Mouse (Mus musculus) heart, embryonic 15.5 days (tissue): Measurements from ENCODE around the gene Trib3. TPM values are rescaled to one million over a fixed set of nuclear protein-coding genes. Genes with fewer than 3 reads are reported as not detected.

Experiments used
- ATAC-seq: fragments of 200-750 bp; cut with Nextera tagmentation; replicated peaks from 2 replicates; pipeline ENCODE4 v1.8.0; 2017; ENCODE audit warnings: low read depth, moderate TSS enrichment; ENCODE audit not compliant: insufficient number of reproducible peaks, insufficient read depth, low FRiP score
- H3K27ac ChIP-seq: fragments of 300-500 bp; sonication (generic); 2 replicates; pipeline ENCODE4 v1.5.1; 2015; ENCODE audit warnings: mild to moderate bottlenecking, inconsistent platforms
- H3K27me3 ChIP-seq: fragments of 300-500 bp; sonication (generic); 2 replicates; pipeline ENCODE4 v1.6.1; 2015; ENCODE audit warnings: inconsistent platforms
- H3K36me3 ChIP-seq: fragments of 300-500 bp; sonication (generic); 2 replicates; pipeline ENCODE4 v1.6.1; 2015; ENCODE audit warnings: mild to moderate bottlenecking, inconsistent platforms
- H3K4me1 ChIP-seq: fragments of 300-500 bp; sonication (generic); replicated peaks from 2 replicates; pipeline ENCODE4 v1.6.1; 2015; ENCODE audit warnings: inconsistent platforms
- H3K4me2 ChIP-seq: fragments of 300-500 bp; sonication (generic); 2 replicates; pipeline ENCODE4 v1.6.1; 2015; ENCODE audit warnings: inconsistent platforms, mild to moderate bottlenecking, moderate library complexity
- H3K4me3 ChIP-seq: fragments of 300-500 bp; sonication (generic); 2 replicates; pipeline ENCODE4 v1.5.1; 2015; ENCODE audit warnings: mild to moderate bottlenecking, inconsistent platforms
- H3K9ac ChIP-seq: fragments of 300-500 bp; sonication (generic); 2 replicates; pipeline ENCODE4 v1.6.1; 2015; ENCODE audit warnings: mild to moderate bottlenecking, inconsistent platforms
- H3K9me3 ChIP-seq: fragments of 300-500 bp; sonication (generic); replicated peaks from 2 replicates; pipeline ENCODE4 v1.6.1; 2016; ENCODE audit warnings: inconsistent platforms
- WGBS: fragments of 180-500 bp; shearing (Covaris S2); methylation state at CpG from one replicate; pipeline ENCODE4 v1.1.7; 2015; ENCODE audit warnings: mixed read lengths; 5-methylcytosine and 5-hydroxymethylcytosine counted together
- polyA plus RNA-seq: library from polyadenylated mRNA; unstranded; fragments of >200 nt; fragmentation: Nextera tagmentation; extraction: Ambion mirVana; gene quantifications from 2 replicates; pipeline ENCODE4 v1.2.1, GENCODE M21; 2015

Gene Trib3
- polyA plus RNA-seq, 1 experiment from 2014 or later = 3.1 TPM

DNA sequence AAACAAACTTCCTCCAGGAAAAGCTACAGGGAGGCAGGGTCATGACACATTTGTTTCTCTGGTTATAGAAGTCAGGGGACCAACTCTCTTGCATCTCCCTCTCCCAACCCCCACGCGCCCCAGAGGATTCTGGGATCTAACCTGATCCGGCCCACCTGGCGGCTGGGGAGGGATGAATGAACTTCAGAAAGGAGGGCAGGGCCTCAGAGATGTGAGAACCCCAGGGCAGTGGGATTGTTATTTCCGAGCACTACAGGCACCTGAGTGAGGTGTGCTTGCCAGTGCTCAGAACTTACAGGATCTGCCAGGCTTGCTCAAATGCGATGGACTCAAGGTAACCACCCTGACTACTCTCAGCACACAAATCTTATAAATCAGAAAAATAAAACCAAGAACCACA is 1.6 kb upstream of the Trib3 start:
- ATAC-seq = no peak
- Histone ChIP-seq H3K4me2 (no peak overlapping the region), H3K36me3 (no peaks in the 10 kb centered on the region), H3K9ac (no peak overlapping the region), H3K27ac (no peak overlapping the region), H3K27me3 (no peaks in the 10 kb centered on the region), H3K9me3 (no peaks in the 10 kb centered on the region), H3K4me3 (no peak overlapping the region), H3K4me1 (peaks cover 24% of the 10 kb centered on the region)
- 70% methylated on average over 6 of the region's 6 CpGs for WGBS

DNA sequence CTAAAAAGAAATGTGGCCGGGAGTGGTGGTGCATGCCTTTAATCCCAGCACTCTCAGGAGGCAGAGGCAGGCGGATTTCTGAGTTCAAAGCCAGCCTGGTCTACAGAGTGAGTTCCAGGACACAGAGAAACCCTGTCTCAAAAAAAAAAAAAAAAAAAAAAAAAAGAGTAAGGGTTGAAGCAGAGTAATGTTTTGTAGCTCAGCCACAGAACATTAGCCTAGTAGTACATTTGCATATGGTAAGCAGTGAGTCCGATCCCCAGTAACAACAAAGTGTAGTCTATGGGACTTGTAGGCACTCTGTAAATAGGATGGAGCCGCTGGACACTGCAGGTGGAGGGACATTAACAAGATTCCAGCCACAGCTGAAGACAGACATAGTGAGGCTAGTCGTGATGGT is 1.1 kb upstream of the Trib3 start:
- Histone ChIP-seq H3K9ac (no peak overlapping the region), H3K27ac (no peak overlapping the region), H3K27me3 (no peaks in the 10 kb centered on the region), H3K36me3 (no peaks in the 10 kb centered on the region), H3K4me1 (peaks cover 21% of the 10 kb centered on the region), H3K4me3 (no peak overlapping the region), H3K4me2 (no peak overlapping the region), H3K9me3 (no peaks in the 10 kb centered on the region)
- WGBS = 66% methylated on average over 5 of the region's 5 CpGs
- ATAC-seq = no peak

DNA sequence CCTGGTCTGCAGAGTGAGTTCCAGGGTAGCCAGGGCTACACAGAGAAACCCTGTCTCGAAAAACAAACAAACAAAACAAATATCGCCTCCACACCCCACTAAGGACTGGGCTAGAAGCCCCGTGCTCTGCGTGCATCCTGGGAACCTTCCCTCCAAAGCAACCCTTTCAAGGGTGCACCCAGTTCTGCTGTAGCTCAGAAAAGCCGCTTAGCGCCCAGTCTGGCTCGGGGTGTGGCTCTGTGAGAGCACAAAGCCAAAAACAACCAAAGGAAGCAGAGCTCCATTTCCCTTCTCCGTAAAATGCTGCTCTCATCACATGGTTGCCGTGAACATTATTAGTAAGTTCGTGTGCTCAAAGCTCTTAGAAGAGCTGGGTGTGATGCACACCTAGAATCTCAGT is 529 bp upstream of the Trib3 start:
- Histone ChIP-seq H3K9ac (peak overlapping the region; percentile 63), H3K4me1 (peaks cover 18% of the 10 kb centered on the region), H3K36me3 (no peaks in the 10 kb centered on the region), H3K4me2 (peak overlapping the region; percentile 94), H3K4me3 (peak overlapping the region; percentile 71), H3K27me3 (no peaks in the 10 kb centered on the region), H3K27ac (peak overlapping the region; percentile 63), H3K9me3 (no peaks in the 10 kb centered on the region)
- WGBS = 8% methylated on average over 10 of the region's 10 CpGs
- 0 out of 2 replicates have a peak, but pooled peaks have one; percentile 11 for ATAC-seq

DNA sequence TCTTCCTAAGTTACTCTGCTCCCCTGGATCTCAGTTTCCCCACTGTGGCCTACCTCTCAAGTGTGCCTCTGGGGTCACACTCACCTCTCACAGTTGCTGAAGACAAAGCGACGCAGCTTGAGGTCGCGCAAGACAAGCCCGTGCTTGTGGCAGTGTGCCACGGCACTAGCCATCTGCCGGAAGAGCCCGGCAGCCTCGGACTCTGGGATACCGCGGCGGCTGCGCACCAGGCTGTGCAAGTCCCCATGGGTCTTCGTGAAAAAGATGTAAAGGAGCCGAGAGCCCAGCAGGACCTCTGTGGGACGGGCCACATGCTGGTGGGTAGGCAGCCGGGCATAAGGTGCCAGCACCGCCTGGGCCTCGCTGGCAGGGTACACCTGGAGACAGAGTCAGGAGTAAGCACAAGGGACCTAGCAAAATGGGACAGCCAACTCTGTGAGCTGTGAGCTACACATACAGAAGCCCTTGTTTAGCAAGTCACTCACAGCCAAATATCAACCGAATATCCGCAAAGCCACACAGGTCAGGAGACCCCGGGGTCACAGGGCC is 4.1 kb downstream of the Trib3 start:
- no peaks in the 10 kb centered on the region for H3K27me3 ChIP-seq
- no peaks in the 10 kb centered on the region for H3K9me3 ChIP-seq
- WGBS = 82% methylated on average over 22 of the region's 22 CpGs
- ATAC-seq = no peak
- no peak overlapping the region for H3K9ac ChIP-seq
- H3K27ac ChIP-seq = no peak overlapping the region
- peaks cover 24% of the 10 kb centered on the region for H3K4me1 ChIP-seq
- H3K36me3 ChIP-seq = no peaks in the 10 kb centered on the region
- H3K4me2 ChIP-seq = no peak overlapping the region
- no peak overlapping the region for H3K4me3 ChIP-seq

DNA sequence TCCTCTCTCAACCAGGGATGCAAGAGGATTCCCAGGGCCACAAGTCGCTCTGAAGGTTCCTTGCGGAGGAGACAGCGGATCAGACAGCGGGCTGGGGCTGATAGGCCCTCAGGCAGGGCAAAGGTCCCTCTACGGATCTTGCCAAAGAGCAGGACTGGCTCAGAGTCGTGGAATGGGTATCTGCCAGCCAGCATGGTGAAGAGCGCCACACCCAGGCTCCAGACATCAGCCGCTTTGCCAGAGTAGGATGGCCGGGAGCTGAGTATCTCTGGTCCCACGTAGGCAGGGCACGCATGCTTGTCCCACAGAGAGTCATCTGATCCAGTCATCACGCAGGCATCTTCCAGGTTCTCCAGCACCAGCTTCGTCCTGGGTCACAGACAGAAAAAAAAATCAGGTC is 5.5 kb downstream of the Trib3 start:
- H3K4me1 ChIP-seq = peaks cover 16% of the 10 kb centered on the region
- H3K36me3 ChIP-seq = no peaks in the 10 kb centered on the region
- H3K9me3 ChIP-seq = no peaks in the 10 kb centered on the region
- H3K9ac ChIP-seq = no peak overlapping the region
- no peak overlapping the region for H3K4me3 ChIP-seq
- H3K27ac ChIP-seq = no peak overlapping the region
- H3K27me3 ChIP-seq = no peaks in the 10 kb centered on the region
- ATAC-seq = no peak
- no peak overlapping the region for H3K4me2 ChIP-seq
- WGBS = 79% methylated on average over 13 of the region's 13 CpGs

DNA sequence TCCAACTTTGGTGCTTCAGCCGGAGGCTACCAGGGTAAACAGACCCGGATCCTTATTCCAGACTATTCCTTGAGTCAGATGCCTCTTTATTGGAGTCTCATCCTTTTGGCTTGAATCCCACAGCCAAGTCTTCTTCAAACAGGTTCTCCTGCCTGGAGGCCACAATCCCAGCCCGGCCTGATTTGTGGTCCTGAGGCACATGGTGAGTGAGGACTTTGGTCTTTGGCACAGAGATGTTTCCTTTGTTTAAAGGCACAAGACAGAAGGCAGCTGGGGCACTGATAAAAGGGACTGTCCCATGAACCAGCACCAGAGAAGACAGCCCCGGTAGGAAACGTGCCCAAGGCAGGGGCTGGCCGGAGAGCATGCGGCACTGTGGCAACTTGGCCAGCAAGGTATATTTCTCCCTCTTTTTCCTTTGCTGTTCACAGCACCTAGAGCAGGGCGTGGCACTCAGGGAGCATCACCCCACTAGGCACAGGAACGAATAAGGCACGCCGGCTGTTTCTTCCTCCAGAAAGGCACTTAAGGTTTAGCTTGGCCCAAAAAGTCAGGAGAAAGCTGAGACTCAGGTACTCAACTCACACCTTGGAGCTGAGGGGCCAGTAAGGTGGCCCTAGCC is 6.1 kb downstream of the Trib3 start:
- Histone ChIP-seq H3K4me1 (peaks cover 14% of the 10 kb centered on the region), H3K4me2 (no peak overlapping the region), H3K36me3 (no peaks in the 10 kb centered on the region), H3K27me3 (no peaks in the 10 kb centered on the region), H3K9ac (no peak overlapping the region), H3K4me3 (no peak overlapping the region), H3K9me3 (no peaks in the 10 kb centered on the region), H3K27ac (no peak overlapping the region)
- 86% methylated on average over 11 of the region's 11 CpGs for WGBS
- ATAC-seq = no peak

DNA sequence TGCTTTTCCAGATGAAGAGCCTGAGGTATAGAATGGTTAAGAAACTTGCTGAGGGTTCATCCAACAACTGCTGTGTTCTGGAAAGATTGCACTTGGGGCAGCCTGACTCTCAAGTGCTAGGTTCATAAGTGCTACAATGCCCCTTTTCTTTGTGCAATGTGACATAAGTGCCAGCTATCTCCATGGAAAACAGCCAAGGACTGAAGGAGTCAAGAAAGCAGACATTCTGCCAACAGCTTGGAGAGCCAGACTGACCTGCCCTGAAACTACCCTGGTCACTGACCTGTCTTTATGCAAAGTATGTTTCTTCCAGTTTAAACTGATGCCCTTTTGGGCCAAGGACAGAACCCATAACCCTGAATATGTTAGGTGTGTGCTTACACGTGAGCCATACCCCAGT is 7.0 kb downstream of the Trib3 start:
- no peak overlapping the region for H3K9ac ChIP-seq
- no peaks in the 10 kb centered on the region for H3K9me3 ChIP-seq
- 81% methylated on average over 1 of the region's 1 CpGs for WGBS
- ATAC-seq = no peak
- H3K4me3 ChIP-seq = no peak overlapping the region
- H3K27ac ChIP-seq = no peak overlapping the region
- H3K36me3 ChIP-seq = no peaks in the 10 kb centered on the region
- H3K4me1 ChIP-seq = peaks cover 16% of the 10 kb centered on the region
- H3K4me2 ChIP-seq = no peak overlapping the region
- H3K27me3 ChIP-seq = no peaks in the 10 kb centered on the region

DNA sequence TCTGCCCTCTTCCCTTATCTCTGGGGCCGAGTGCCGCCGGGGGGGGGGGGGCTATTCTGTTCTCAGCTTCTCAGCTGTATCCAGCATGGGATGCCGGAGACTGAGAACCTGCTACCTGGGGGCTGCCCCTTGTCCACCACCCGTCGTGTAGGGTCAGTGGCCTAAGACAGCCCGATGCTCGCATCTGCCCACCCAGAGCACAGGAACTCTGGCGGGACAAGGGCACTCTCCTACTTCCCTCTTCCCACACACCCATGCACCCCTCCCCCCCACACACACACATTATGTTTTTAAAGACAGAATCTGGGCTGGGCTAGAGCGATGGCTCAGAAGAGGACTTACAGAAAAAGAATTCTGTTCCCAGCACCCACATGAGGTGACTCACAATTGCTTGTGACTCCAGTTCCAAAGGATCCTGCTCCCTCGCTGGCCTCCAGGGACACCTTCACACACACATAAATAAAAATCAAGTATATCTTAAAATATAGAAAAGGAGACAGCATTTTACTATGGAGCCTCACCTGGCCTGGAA is 8.5 kb downstream of the Trib3 start:
- no peak for ATAC-seq
- Histone ChIP-seq H3K4me1 (peaks cover 30% of the 10 kb centered on the region), H3K4me2 (no peak overlapping the region), H3K9me3 (no peaks in the 10 kb centered on the region), H3K9ac (no peak overlapping the region), H3K27ac (no peak overlapping the region), H3K4me3 (no peak overlapping the region), H3K36me3 (peaks cover 2% of the 10 kb centered on the region; the same call in 1 of the 2 replicates), H3K27me3 (no peaks in the 10 kb centered on the region)
- 40% methylated on average over 11 of the region's 11 CpGs for WGBS

DNA sequence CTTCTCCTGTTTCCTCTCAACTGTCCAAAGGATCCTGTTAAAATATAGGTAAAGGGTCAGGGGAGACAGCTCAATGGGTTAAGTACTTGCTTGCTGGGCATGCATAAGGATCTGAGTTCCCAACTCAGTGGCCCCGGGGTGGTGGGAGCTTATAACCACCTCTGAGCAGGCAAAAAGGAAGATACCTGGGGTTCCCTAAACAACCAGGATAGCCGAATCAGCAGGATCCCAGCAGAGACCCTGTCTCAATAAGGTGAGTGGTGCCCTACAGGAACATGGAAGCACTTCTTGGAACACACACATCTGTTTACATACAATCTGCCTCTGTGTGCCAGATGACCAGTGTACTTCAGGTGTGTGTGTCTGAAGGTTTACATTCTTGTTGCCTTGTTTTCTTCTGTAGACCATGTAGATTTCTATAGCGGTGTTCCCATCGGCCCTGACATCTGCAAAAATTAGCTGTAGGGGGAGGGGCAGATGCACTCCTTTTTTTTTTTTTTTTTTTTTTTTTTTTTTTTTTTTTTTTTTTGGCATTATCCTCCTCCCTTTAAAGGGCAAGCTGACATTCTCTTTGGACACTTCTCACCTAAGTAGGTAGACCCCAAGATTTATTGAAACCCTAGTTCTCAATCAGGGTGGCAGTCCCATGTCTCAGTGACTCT is 10.4 kb downstream of the Trib3 start:
- peaks cover 14% of the 10 kb centered on the region; the same call in 1 of the 2 replicates for H3K36me3 ChIP-seq
- no peak for ATAC-seq
- no peak overlapping the region for H3K27ac ChIP-seq
- H3K4me1 ChIP-seq = peaks cover 34% of the 10 kb centered on the region
- no peaks in the 10 kb centered on the region for H3K27me3 ChIP-seq
- 75% methylated on average over 4 of the region's 4 CpGs for WGBS
- H3K4me3 ChIP-seq = no peak overlapping the region
- no peak overlapping the region for H3K4me2 ChIP-seq
- H3K9ac ChIP-seq = no peak overlapping the region
- no peaks in the 10 kb centered on the region for H3K9me3 ChIP-seq

DNA sequence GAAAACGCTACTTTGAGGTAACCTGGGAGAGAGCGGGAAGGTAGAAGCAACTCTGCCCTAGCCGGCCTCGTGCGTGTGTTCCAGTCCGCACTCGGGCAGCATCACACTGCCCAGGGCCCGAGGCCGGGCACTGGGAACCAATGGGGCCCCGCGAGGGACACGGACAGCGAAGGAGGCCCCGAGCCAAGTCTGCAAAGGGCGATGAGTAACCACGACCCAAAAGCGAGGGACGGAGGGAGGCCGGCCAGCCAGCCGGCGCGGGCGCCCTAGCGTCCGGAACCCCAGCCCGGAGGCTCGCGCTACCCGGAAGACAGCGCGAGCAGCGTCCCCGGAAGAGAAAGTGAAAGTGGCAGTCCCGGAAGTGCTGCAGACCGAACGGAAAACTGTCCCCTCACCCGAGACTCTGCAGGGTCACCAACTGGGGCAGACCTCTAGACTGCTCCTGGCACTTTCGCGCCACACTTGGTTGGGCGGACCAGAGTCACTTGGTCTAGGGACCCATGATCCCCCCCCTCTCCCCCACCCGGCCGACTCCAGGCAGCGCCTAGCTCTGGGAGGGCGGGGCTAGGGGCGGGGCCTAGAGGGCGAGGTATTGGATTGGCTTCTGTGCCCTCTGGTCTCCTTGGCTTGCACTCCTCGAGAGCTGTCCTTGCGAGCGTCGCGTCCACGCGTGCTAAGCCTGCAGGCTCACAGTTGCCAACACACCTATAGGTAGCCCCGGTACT is 11.6 kb downstream of the Trib3 start, which contains the start of gene Rbck1:
Gene Rbck1 (minus strand): TSS at position 553 of the 725 bp plus-strand sequence.
- peak within 1 kb of the TSS; percentile 86 for H3K4me2 ChIP-seq
- ATAC-seq = peak; percentile 94
- WGBS = under 1% methylated on average over 54 of the region's 54 CpGs
- no peaks in the 10 kb centered on the region for H3K9me3 ChIP-seq
- H3K4me1 ChIP-seq = peaks cover 32% of the 10 kb centered on the region
- H3K9ac ChIP-seq = peak within 1 kb of the TSS; percentile 90
- peaks cover 14% of the 10 kb centered on the region; the same call in 1 of the 2 replicates for H3K36me3 ChIP-seq
- H3K4me3 ChIP-seq = peak within 1 kb of the TSS; percentile 96
- no peaks in the 10 kb centered on the region for H3K27me3 ChIP-seq
- H3K27ac ChIP-seq = peak within 1 kb of the TSS; percentile 97

DNA sequence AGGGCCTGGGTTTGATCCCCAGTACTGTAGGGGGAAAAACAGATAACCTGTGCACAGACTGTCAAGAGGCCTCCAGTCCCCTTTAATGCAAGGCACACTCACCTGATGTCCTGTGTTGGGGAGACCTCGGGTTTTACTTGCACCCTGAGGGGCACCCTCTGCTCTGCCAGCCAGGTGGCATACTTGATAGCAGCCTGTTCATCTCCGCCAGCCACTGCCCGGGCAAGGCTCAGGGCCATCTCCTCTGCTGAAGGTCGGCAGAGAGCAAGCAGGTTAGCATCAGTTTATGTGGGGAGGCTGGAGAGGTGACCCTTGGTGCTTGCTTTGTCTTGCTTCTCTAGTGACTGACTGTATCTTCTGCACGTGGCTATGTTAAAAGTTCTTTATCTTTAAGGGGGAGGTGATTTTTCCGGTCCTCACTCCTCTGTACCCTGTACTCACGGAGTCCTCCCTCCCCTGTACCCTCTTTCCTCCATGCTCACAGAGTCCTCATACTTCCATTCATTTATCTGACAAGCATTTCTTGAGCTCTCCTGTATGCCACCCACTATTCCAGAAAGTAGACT is 12.9 kb downstream of the Trib3 start:
- Histone ChIP-seq H3K9ac (peak overlapping the region; percentile 90), H3K4me1 (peaks cover 22% of the 10 kb centered on the region), H3K4me2 (peak overlapping the region; percentile 86), H3K9me3 (no peaks in the 10 kb centered on the region), H3K4me3 (peak overlapping the region; percentile 96), H3K27ac (no peak overlapping the region), H3K36me3 (peaks cover 18% of the 10 kb centered on the region), H3K27me3 (no peaks in the 10 kb centered on the region)
- 47% methylated on average over 7 of the region's 7 CpGs for WGBS
- ATAC-seq = no peak
